Mouse (Mus musculus) embryo, embryonic 11 days (tissue): ENCODE data around the gene Rad51b.
A peak's percentile ranks its signal among the peaks of the same experiment; 100 is the strongest.

Experiments
- DNase-seq: peaks from one replicate; pipeline ENCODE4 v3.0.0-alpha.2; 2015

Gene Rad51b

GRCm38 (mm10) chr12:79707565-79708422 lies 410.7 kb downstream of the Rad51b start:
- no peak for DNase-seq

- DNase-seq = no peak
Measured at GRCm38 (mm10) chr12:79708423-79708733, 411.3 kb downstream of the Rad51b start.

- no peak for DNase-seq
Measured at GRCm38 (mm10) chr12:79713286-79713685, 416.2 kb downstream of the Rad51b start.

GRCm38 (mm10) chr12:79714484-79714883 lies 417.4 kb downstream of the Rad51b start:
- no peak for DNase-seq

- DNase-seq = peak; percentile 69
Measured at GRCm38 (mm10) chr12:79715506-79716345, 418.6 kb downstream of the Rad51b start.

- peak; percentile 78 for DNase-seq
Measured at GRCm38 (mm10) chr12:79719091-79719846, 422.2 kb downstream of the Rad51b start.

GRCm38 (mm10) chr12:79719847-79720201 lies 422.7 kb downstream of the Rad51b start:
- no peak for DNase-seq

GRCm38 (mm10) chr12:79724875-79725274 lies 427.8 kb downstream of the Rad51b start:
- DNase-seq = no peak

- DNase-seq = no peak
Measured at GRCm38 (mm10) chr12:79725711-79726110, 428.6 kb downstream of the Rad51b start.

GRCm38 (mm10) chr12:79726116-79726515 lies 429.0 kb downstream of the Rad51b start:
- DNase-seq = no peak

- no peak for DNase-seq
Measured at GRCm38 (mm10) chr12:79726959-79727358, 429.9 kb downstream of the Rad51b start.

- no peak for DNase-seq
Measured at GRCm38 (mm10) chr12:79729926-79730506, 432.9 kb downstream of the Rad51b start.

- no peak for DNase-seq
Measured at GRCm38 (mm10) chr12:79731905-79732304, 434.8 kb downstream of the Rad51b start.

GRCm38 (mm10) chr12:79732355-79733115 lies 435.5 kb downstream of the Rad51b start:
- DNase-seq = no peak

- DNase-seq = no peak
Measured at GRCm38 (mm10) chr12:79735341-79735785, 438.3 kb downstream of the Rad51b start.

GRCm38 (mm10) chr12:79735882-79736281 lies 438.8 kb downstream of the Rad51b start:
- no peak for DNase-seq

GRCm38 (mm10) chr12:79738700-79739099 lies 441.6 kb downstream of the Rad51b start:
- no peak for DNase-seq

GRCm38 (mm10) chr12:79739918-79740639 lies 443.0 kb downstream of the Rad51b start:
- DNase-seq = no peak

GRCm38 (mm10) chr12:79742211-79742610 lies 445.1 kb downstream of the Rad51b start:
- DNase-seq = no peak

GRCm38 (mm10) chr12:79744131-79744530 lies 447.0 kb downstream of the Rad51b start:
- no peak for DNase-seq

GRCm38 (mm10) chr12:79745225-79745624 lies 448.1 kb downstream of the Rad51b start:
- DNase-seq = no peak
